Mouse (Mus musculus) heart, embryonic 16.5 days (tissue): ENCODE data around the gene Acbd7. TPM values are rescaled to one million over a fixed set of nuclear protein-coding genes. Genes with fewer than 3 reads are reported as not detected.

Experiments
- ATAC-seq: fragments of 200-750 bp; cut with Nextera tagmentation; replicated peaks from 2 replicates; pipeline ENCODE4 v1.8.0; 2017; ENCODE audit warnings: moderate number of reproducible peaks; ENCODE audit not compliant: insufficient read depth, low FRiP score; ENCODE audit errors: extremely low read depth
- H3K27ac ChIP-seq: fragments of 300-500 bp; sonication (generic); 2 replicates; pipeline ENCODE4 v1.5.1; 2014; ENCODE audit warnings: mild to moderate bottlenecking, low read length, control low read depth, moderate library complexity
- H3K27me3 ChIP-seq: fragments of 300-500 bp; sonication (generic); 2 replicates; pipeline ENCODE4 v1.6.1; 2014; ENCODE audit warnings: low read length, mixed read lengths; ENCODE audit not compliant: control insufficient read depth, insufficient read depth
- H3K36me3 ChIP-seq: fragments of 300-500 bp; sonication (generic); 2 replicates; pipeline ENCODE4 v1.6.1; 2014; ENCODE audit not compliant: control insufficient read depth, insufficient read depth
- H3K4me1 ChIP-seq: fragments of 300-500 bp; sonication (generic); 2 replicates; pipeline ENCODE4 v1.6.1; 2014; ENCODE audit warnings: low read length, mixed read lengths; ENCODE audit not compliant: control insufficient read depth, insufficient read depth
- H3K4me2 ChIP-seq: fragments of 300-500 bp; sonication (generic); 2 replicates; pipeline ENCODE4 v1.6.1; 2014; ENCODE audit warnings: low read depth, mild to moderate bottlenecking, control low read depth, low read length
- H3K4me3 ChIP-seq: fragments of 300-500 bp; sonication (generic); 2 replicates; pipeline ENCODE4 v1.5.1; 2014; ENCODE audit warnings: mild to moderate bottlenecking, control low read depth, low read length
- H3K9ac ChIP-seq: fragments of 300-500 bp; sonication (generic); 2 replicates; pipeline ENCODE4 v1.6.1; 2014; ENCODE audit warnings: low read length, control low read depth
- H3K9me3 ChIP-seq: fragments of 300-500 bp; sonication (generic); replicated peaks from 2 replicates; pipeline ENCODE4 v1.6.1; 2016; ENCODE audit warnings: low read length; ENCODE audit not compliant: control insufficient read depth
- WGBS: fragments of 180-500 bp; shearing (Covaris S2); extraction: QIAGEN DNeasy Blood & Tissue Kit; methylation state at CpG from one replicate; pipeline ENCODE4 v1.1.7; 2014; 5-methylcytosine and 5-hydroxymethylcytosine counted together
- polyA plus RNA-seq: library from polyadenylated mRNA; unstranded; fragments of >200 nt; fragmentation: Nextera tagmentation; extraction: Ambion mirVana; gene quantifications from 2 replicates; pipeline ENCODE4 v1.2.1, GENCODE M21; 2015

The Acbd7 gene
- polyA plus RNA-seq, 1 experiment from 2014 or later, result 0.49 TPM

DNA sequence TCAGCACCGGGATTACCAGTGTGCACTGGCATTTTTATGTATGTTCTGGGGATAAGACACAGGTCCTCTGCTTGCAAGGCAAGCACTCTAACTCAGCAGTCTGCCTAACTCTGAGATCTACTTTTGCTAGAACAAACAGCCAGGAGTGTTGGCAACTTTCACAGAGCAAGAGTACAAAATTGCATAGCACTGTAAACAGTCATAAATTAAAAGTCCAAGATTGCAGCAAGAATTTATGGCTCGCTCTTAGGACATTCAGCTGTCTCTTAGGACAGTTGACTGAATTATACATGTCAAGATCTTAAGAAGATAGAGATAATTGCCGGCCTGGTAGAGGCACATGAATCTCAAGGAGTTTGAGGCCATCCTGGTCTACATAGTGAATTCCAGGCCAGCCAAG is 20.3 kb downstream of the Acbd7 start:
- H3K4me3 ChIP-seq, result no peak overlapping the region
- H3K9me3 ChIP-seq, result no peaks in the 10 kb centered on the region
- H3K27me3 ChIP-seq, result no peaks in the 10 kb centered on the region
- H3K4me1 ChIP-seq, result no peaks in the 10 kb centered on the region
- no peaks in the 10 kb centered on the region for H3K36me3 ChIP-seq
- H3K4me2 ChIP-seq, result no peak overlapping the region
- no peak for ATAC-seq
- WGBS, result 63% methylated on average over 3 of the region's 3 CpGs
- H3K9ac ChIP-seq, result no peak overlapping the region
- no peak overlapping the region for H3K27ac ChIP-seq

- Histone ChIP-seq H3K27ac (no peak overlapping the region), H3K4me2 (no peak overlapping the region), H3K9ac (no peak overlapping the region), H3K9me3 (no peaks in the 10 kb centered on the region), H3K4me1 (no peaks in the 10 kb centered on the region), H3K4me3 (no peak overlapping the region), H3K36me3 (no peaks in the 10 kb centered on the region), H3K27me3 (no peaks in the 10 kb centered on the region)
- no peak for ATAC-seq
- 79% methylated on average over 3 of the region's 3 CpGs for WGBS
Observed at GRCm38 (mm10) chr2:3357887-3358286, 21.9 kb downstream of the Acbd7 start.

DNA sequence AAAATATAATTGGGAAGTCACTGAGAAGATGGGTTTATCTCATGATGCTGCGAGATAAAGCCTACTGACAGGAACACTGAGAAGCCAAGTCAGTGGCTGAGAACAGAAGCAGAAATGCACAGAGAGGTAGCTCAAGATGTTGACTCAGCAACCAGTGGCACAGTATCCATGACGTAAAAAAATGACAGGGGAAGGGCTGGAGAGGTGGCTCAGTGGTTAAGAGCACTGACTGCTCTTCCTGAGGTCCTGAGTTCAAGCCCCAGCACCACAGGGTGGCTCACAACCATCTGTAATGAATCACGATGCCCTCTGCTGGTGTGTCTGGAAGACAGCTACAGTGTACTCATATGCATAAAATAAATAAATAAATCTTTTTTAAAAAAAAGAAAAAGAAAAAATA is 25.1 kb downstream of the Acbd7 start:
- no peak overlapping the region for H3K27ac ChIP-seq
- H3K9me3 ChIP-seq, result no peaks in the 10 kb centered on the region
- H3K9ac ChIP-seq, result no peak overlapping the region
- ATAC-seq, result no peak
- no peaks in the 10 kb centered on the region for H3K36me3 ChIP-seq
- H3K4me2 ChIP-seq, result no peak overlapping the region
- H3K4me3 ChIP-seq, result no peak overlapping the region
- no peaks in the 10 kb centered on the region for H3K4me1 ChIP-seq
- peaks cover 3% of the 10 kb centered on the region; the same call in 1 of the 2 replicates for H3K27me3 ChIP-seq
- 77% methylated on average over 3 of the region's 3 CpGs for WGBS

- Histone ChIP-seq H3K9ac (no peak overlapping the region), H3K9me3 (no peaks in the 10 kb centered on the region), H3K36me3 (no peaks in the 10 kb centered on the region), H3K27ac (no peak overlapping the region), H3K4me3 (no peak overlapping the region), H3K27me3 (peaks cover 3% of the 10 kb centered on the region; the same call in 1 of the 2 replicates), H3K4me2 (no peak overlapping the region), H3K4me1 (no peaks in the 10 kb centered on the region)
- no peak for ATAC-seq
- WGBS, result 64% methylated on average over 4 of the region's 4 CpGs
Observed at GRCm38 (mm10) chr2:3365127-3365526, 29.2 kb downstream of the Acbd7 start.

- WGBS, result 74% methylated on average over 6 of the region's 6 CpGs
- ATAC-seq, result no peak
- Histone ChIP-seq H3K36me3 (no peaks in the 10 kb centered on the region), H3K9me3 (no peaks in the 10 kb centered on the region), H3K4me1 (no peaks in the 10 kb centered on the region), H3K9ac (no peak overlapping the region), H3K4me3 (no peak overlapping the region), H3K4me2 (no peak overlapping the region), H3K27ac (no peak overlapping the region), H3K27me3 (no peaks in the 10 kb centered on the region)
Observed at GRCm38 (mm10) chr2:3387105-3387860, 51.3 kb downstream of the Acbd7 start.

Other genes with a start within 250 kb of the Acbd7 start
- 21.6 and 26.5 TPM in 2 replicates for gene Fam171a1, start 221.9 kb upstream of the Acbd7 start, polyA plus RNA-seq
- gene Nmt2, start 52.0 kb upstream of the Acbd7 start, polyA plus RNA-seq, result 27.5 and 28.9 TPM in 2 replicates
- 10.9 and 11.9 TPM in 2 replicates for gene Rpp38, start 3.5 kb upstream of the Acbd7 start, polyA plus RNA-seq
- gene Olah, start 61.0 kb downstream of the Acbd7 start, polyA plus RNA-seq, result not detected in 2 replicates
- 2.7 and 3.9 TPM in 2 replicates for gene Meig1, start 86.5 kb downstream of the Acbd7 start, polyA plus RNA-seq
- gene Dclre1c, start 88.0 kb downstream of the Acbd7 start, polyA plus RNA-seq, result 3.9 and 5.3 TPM in 2 replicates
- 5.5 and 5.8 TPM in 2 replicates for gene Suv39h2, start 138.9 kb downstream of the Acbd7 start, polyA plus RNA-seq
- 3.2 and 3.9 TPM in 2 replicates for gene Gm45902, start 176.6 kb downstream of the Acbd7 start, polyA plus RNA-seq
- gene Hspa14, start 176.6 kb downstream of the Acbd7 start, polyA plus RNA-seq, result 75.8 and 86.8 TPM in 2 replicates
- gene Cdnf, start 176.9 kb downstream of the Acbd7 start, polyA plus RNA-seq, result 0.35 and 0.69 TPM in 2 replicates
- gene Fam107b, start 234.3 kb downstream of the Acbd7 start, polyA plus RNA-seq, result 22.0 and 34.4 TPM in 2 replicates